Mouse (Mus musculus): ENCODE results near the gene Olfr380.

Olfr380 gene

DNA sequence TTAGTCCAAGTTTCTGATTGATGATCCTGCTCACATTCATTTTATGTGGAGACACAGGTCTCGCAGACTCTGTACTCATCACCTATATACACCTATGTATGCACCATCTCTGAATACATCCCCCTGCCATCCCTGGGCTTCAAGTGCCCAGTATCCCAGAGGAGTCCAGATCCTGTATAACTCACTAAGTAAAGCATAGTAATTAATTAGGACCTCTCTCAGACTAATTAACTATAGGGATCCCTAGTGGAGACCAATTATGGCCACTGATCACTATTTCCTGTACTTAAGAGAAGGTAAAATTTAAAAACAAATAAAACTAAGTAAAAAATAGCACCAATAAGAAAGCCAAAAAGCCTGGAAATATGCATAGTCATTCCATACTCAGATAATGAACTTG is at the start of gene Olfr380:
Olfr380 (minus strand) TSS at position 101 of the 400 bp plus-strand sequence.
- DNase-seq (ENCODE audit: low spot score): no peak

DNA sequence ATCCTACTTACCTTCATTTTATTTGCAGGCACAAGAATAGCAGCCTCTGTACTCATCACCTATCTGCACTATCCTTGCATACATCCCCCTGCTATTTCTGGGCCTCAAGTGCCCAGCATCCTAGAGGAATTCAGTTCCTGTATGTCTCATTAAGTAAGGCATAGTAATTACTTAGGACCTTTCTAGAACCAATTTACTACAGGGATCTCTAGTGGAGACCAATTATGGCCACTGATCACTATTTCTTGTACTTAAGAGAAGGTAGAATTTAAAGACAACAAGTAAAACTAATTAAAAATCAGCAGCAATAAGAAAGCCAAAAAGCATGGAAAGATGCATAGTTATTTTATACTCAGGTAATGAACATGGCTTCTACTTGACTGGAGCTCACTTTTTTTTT is 34.2 kb upstream of the Olfr380 start, which contains the start of gene Olfr381:
Olfr381 (minus strand) TSS at position 101 of the 400 bp plus-strand sequence.
- DNase-seq (ENCODE audit: low spot score): no peak

DNA sequence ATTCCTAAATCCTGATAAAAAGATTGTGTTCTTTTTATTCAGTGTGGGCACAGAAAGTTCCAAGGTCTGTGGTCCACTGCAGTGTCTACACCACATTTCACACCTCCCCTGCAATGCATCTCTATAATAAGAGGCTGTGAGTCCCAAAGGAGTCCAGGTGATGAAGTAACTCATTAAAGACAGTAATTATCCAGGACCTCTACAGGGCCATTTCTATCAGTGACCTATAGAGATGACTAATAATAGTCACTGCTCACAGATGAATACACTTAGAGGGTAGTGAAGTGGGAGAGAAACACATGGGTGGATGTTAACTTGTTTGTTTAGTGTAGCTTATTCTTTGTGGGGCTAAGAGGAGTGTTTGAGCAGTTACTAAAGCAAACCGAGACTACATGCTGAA is 28.9 kb downstream of the Olfr380 start, which contains the start of gene Olfr378:
Olfr378 (minus strand) TSS at position 101 of the 400 bp plus-strand sequence.
- DNase-seq (ENCODE audit: low spot score): no peak

Measured in ovary, postnatal 10 days (tissue).